Mouse (Mus musculus) bone marrow macrophage, adult 2 months (primary cell): ENCODE results near the gene Il20rb.

Experiments
- CTCF ChIP-seq: IDR thresholded peaks from 2 replicates; pipeline ENCODE4 v1.5.1; 2012; ENCODE audit warnings: low read depth, mild to moderate bottlenecking, low read length, moderate library complexity
- POLR2A ChIP-seq: IDR thresholded peaks from 2 replicates; pipeline ENCODE4 v1.6.1; 2012; ENCODE audit warnings: mild to moderate bottlenecking, low read depth, low read length, borderline replicate concordance

- no peak for TF ChIP-seq CTCF
- TF ChIP-seq POLR2A = no peak
Measured at GRCm38 (mm10) chr9:100483318-100483717, 3.3 kb downstream of the Il20rb start.
